Mouse (Mus musculus) mammary gland, adult 2 months (tissue): ENCODE results near the gene Cacna1h. TPM values are rescaled to one million over a fixed set of nuclear protein-coding genes. Genes with fewer than 3 reads are reported as not detected.

Experiments
- polyA plus RNA-seq: library from polyadenylated mRNA; depleted of rRNA; stranded (reverse); fragments of >200 nt; gene quantifications from 2 replicates; pipeline ENCODE4 v1.2.3, GENCODE M21; 2012; ENCODE audit warnings: low replicate concordance; rRNA removed

Gene Cacna1h
- polyA plus RNA-seq: 3.6 and 3.7 TPM in 2 replicates

GRCm38 (mm10) chr17:25433617-25434606, at the start of gene Cacna1h:
TSS of gene Cacna1h (minus strand) at chr17:25433783.

GRCm38 (mm10) chr17:25454272-25454671, 20.7 kb upstream of the Cacna1h start, which contains the start of gene Tekt4:
TSS of gene Tekt4 (plus strand) at chr17:25454615.

GRCm38 (mm10) chr17:25368973-25369372, 64.6 kb downstream of the Cacna1h start, which contains the start of gene Tpsg1:
TSS of gene Tpsg1 (plus strand) at chr17:25369273.

GRCm38 (mm10) chr17:25366005-25366404, 67.6 kb downstream of the Cacna1h start, which contains the start of gene Tpsb2:
TSS of gene Tpsb2 (plus strand) at chr17:25366305.

GRCm38 (mm10) chr17:25345462-25345861, 88.1 kb downstream of the Cacna1h start, which contains the start of gene Tpsab1:
TSS of gene Tpsab1 (minus strand) at chr17:25345562.

Other genes starting within 250 kb of the Cacna1h start
- 12.1 and 15.0 TPM in 2 replicates for gene BC003965, start 249.2 kb downstream of the Cacna1h start, polyA plus RNA-seq
- 16.7 and 34.5 TPM in 2 replicates for gene Unkl, start 245.4 kb downstream of the Cacna1h start, polyA plus RNA-seq
- 33.3 and 36.1 TPM in 2 replicates for gene Gnptg, start 193.7 kb downstream of the Cacna1h start, polyA plus RNA-seq
- 19.2 and 25.1 TPM in 2 replicates for gene Tsr3, start 193.6 kb downstream of the Cacna1h start, polyA plus RNA-seq
- gene Baiap3, start 177.4 kb downstream of the Cacna1h start, polyA plus RNA-seq: 6.9 and 16.3 TPM in 2 replicates
- gene Ube2i, start 159.2 kb downstream of the Cacna1h start, polyA plus RNA-seq: 95.6 and 146 TPM in 2 replicates
- 1.1 and 1.4 TPM in 2 replicates for gene Prss34, start 135.4 kb downstream of the Cacna1h start, polyA plus RNA-seq
- gene Prss28, start 125.1 kb downstream of the Cacna1h start, polyA plus RNA-seq: not detected in 2 replicates
- gene Prss29, start 115.1 kb downstream of the Cacna1h start, polyA plus RNA-seq: not detected in 2 replicates
- gene Tpsab1, start 88.2 kb downstream of the Cacna1h start, polyA plus RNA-seq: 1.5 and 2.0 TPM in 2 replicates
- 130 and 146 TPM in 2 replicates for gene Tpsb2, start 67.5 kb downstream of the Cacna1h start, polyA plus RNA-seq
- gene Tpsg1, start 64.5 kb downstream of the Cacna1h start, polyA plus RNA-seq: 4.0 and 4.8 TPM in 2 replicates
- not detected in 2 replicates for gene Tekt4, start 20.8 kb upstream of the Cacna1h start, polyA plus RNA-seq
- gene Sstr5, start 63.5 kb upstream of the Cacna1h start, polyA plus RNA-seq: not detected in 2 replicates
- gene Sox8, start 136.9 kb upstream of the Cacna1h start, polyA plus RNA-seq: 2.3 and 3.2 TPM in 2 replicates
- 25.5 and 38.9 TPM in 2 replicates for gene Lmf1, start 145.3 kb upstream of the Cacna1h start, polyA plus RNA-seq